ENCODE assay signal across 19 mouse cellular contexts in genomic region chr9:51581601-51582000, GRCm38 (mm10).
"Had no signal": no experiment of that assay in that cellular context is flagged by ENCODE, and none has a peak within 500 bp of the region (broad histone marks: within the 10 kb centered on the region; RNA-seq: fewer than 3 reads in every experiment).

No protein-coding gene starts in this region.

- H3K9me3 ChIP-seq: midbrain, embryonic 10.5 days; midbrain, embryonic 12.5 days; neural tube, embryonic 13.5 days; neural tube, embryonic 15.5 days had no signal

- H3K4me1 ChIP-seq: midbrain, embryonic 10.5 days; midbrain, embryonic 12.5 days; neural tube, embryonic 13.5 days; neural tube, embryonic 15.5 days had no signal

- H3K4me2 ChIP-seq: lung, embryonic 14.5 days; midbrain, embryonic 12.5 days; neural tube, embryonic 13.5 days; neural tube, embryonic 15.5 days had no signal

- DNase-seq: lung, adult 18-20 months; lung, embryonic 14.5 days; lung, postnatal 10 days; lung, postnatal 4 days; midbrain, embryonic 14.5 days; retina, postnatal 1 day; right cerebral cortex, adult 18-20 months; right cerebral cortex, postnatal 25 days; right cerebral cortex, postnatal 4 days; spleen, adult 18-20 months; thymus, adult 18-20 months; thymus, postnatal 14 days; thymus, postnatal 36 days had no signal

- H3K4me3 ChIP-seq: midbrain, embryonic 10.5 days; midbrain, embryonic 12.5 days; myocyte; neural tube, embryonic 13.5 days; neural tube, embryonic 15.5 days had no signal

- H3K9ac ChIP-seq: lung, embryonic 14.5 days; midbrain, embryonic 12.5 days; neural tube, embryonic 13.5 days; neural tube, embryonic 15.5 days had no signal

- H3K27ac ChIP-seq: midbrain, embryonic 10.5 days; midbrain, embryonic 12.5 days; neural tube, embryonic 13.5 days; neural tube, embryonic 15.5 days had no signal

- ATAC-seq: midbrain, embryonic 16.5 days had no signal

- H3K27me3 ChIP-seq: midbrain, embryonic 12.5 days; neural tube, embryonic 13.5 days; neural tube, embryonic 15.5 days had no signal

- H3K36me3 ChIP-seq: midbrain, embryonic 10.5 days; midbrain, embryonic 12.5 days; neural tube, embryonic 13.5 days; neural tube, embryonic 15.5 days had no signal
